Mouse (Mus musculus) forelimb bud, embryonic 11.5 days (tissue): ENCODE data around the gene Ifih1.
A peak's percentile ranks its signal among the peaks of the same experiment; 100 is the strongest.

Experiments used
- DNase-seq: peaks from one replicate; pipeline ENCODE4 v3.0.0-alpha.2; 2012; ENCODE audit warnings: low read depth, low spot score

Gene Ifih1

GRCm38 (mm10) chr2:62646014-62646645 lies at the start of gene Ifih1:
Gene Ifih1 (minus strand): TSS chr2:62646255.
- peak; percentile 29 for DNase-seq

GRCm38 (mm10) chr2:62685934-62686333 lies 39.9 kb upstream of the Ifih1 start:
- no peak for DNase-seq

GRCm38 (mm10) chr2:62684989-62685595 lies 39.0 kb upstream of the Ifih1 start:
- no peak for DNase-seq

- DNase-seq = no peak
These were observed 35.6 kb upstream of the Ifih1 start for GRCm38 (mm10) chr2:62681667-62682066.

- no peak for DNase-seq
These were observed 26.7 kb upstream of the Ifih1 start for GRCm38 (mm10) chr2:62672788-62673187.

GRCm38 (mm10) chr2:62670767-62671166 lies 24.7 kb upstream of the Ifih1 start:
- DNase-seq = no peak

- no peak for DNase-seq
These were observed 24.2 kb upstream of the Ifih1 start for GRCm38 (mm10) chr2:62670301-62670700.

GRCm38 (mm10) chr2:62669848-62670247 lies 23.8 kb upstream of the Ifih1 start:
- no peak for DNase-seq

GRCm38 (mm10) chr2:62665536-62665935 lies 19.5 kb upstream of the Ifih1 start:
- no peak for DNase-seq

- DNase-seq = no peak
These were observed 18.8 kb upstream of the Ifih1 start for GRCm38 (mm10) chr2:62664839-62665238.

- DNase-seq = peak; percentile 59
These were observed 18.1 kb upstream of the Ifih1 start, which contains the start of gene Gca for GRCm38 (mm10) chr2:62664135-62664670. Gene Gca (plus strand): TSS chr2:62664285.

- no peak for DNase-seq
These were observed 16.5 kb upstream of the Ifih1 start for GRCm38 (mm10) chr2:62662560-62662959.

- DNase-seq = no peak
These were observed 14.5 kb upstream of the Ifih1 start for GRCm38 (mm10) chr2:62660565-62660964.

GRCm38 (mm10) chr2:62656072-62656471 lies 10.0 kb upstream of the Ifih1 start:
- DNase-seq = no peak

GRCm38 (mm10) chr2:62654519-62655338 lies 8.7 kb upstream of the Ifih1 start:
- DNase-seq = no peak

GRCm38 (mm10) chr2:62652466-62652865 lies 6.4 kb upstream of the Ifih1 start:
- no peak for DNase-seq

- DNase-seq = no peak
These were observed 5.8 kb upstream of the Ifih1 start for GRCm38 (mm10) chr2:62651890-62652289.

GRCm38 (mm10) chr2:62646671-62647289 lies 725 bp upstream of the Ifih1 start:
- DNase-seq = no peak

GRCm38 (mm10) chr2:62645475-62645874 lies 580 bp downstream of the Ifih1 start:
- no peak for DNase-seq

- DNase-seq = no peak
These were observed 1.2 kb downstream of the Ifih1 start for GRCm38 (mm10) chr2:62644891-62645290.

GRCm38 (mm10) chr2:62643405-62644305 lies 2.4 kb downstream of the Ifih1 start:
- peak; percentile 33 for DNase-seq
